Mouse (Mus musculus) left cerebral cortex, adult 8-10 months (tissue): ENCODE measurements around the gene Krtap3-1. TPM values are rescaled to one million over a fixed set of nuclear protein-coding genes. Genes with fewer than 3 reads are reported as not detected.
"Not testable (repeated sequence)": the region's sequence is repeated elsewhere in the genome, so short reads cannot be mapped to it uniquely, and the experiment has no call there.

ENCODE experiments used
- DNase-seq, 2 experiments: peaks; one replicate each; pipeline ENCODE4 v3.0.0; 2022; ENCODE audit warnings: low spot score in 2 of 2
- total RNA-seq, 4 experiments: library from RNA; stranded (reverse); gene quantifications; 2 replicates each; pipeline ENCODE4 v1.2.4; 2022

Gene Krtap3-1
- not detected for total RNA-seq

DNA sequence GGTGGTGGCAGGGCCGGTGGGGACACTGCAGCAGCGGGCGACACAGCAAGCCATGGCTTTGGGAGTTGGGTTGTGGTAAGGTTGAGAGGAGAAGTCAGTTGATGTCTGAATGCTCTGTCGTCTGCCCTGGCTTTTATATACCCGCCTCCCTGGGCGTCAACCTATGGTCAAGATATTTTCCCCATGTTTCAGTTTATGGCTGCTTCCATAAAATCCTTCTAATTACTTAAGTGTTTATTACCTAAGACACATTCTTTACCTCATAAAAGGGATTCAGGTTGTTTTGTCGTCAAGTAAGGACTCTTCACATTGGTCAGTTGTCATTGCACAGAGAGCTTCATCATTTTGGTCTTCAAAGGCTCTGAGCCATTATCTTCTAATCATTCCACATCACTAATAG, at the start of gene Krtap3-1:
Gene Krtap3-1, minus strand, starts transcription at position 101 of the 400 bp plus-strand sequence.
- DNase-seq: no peak

DNA sequence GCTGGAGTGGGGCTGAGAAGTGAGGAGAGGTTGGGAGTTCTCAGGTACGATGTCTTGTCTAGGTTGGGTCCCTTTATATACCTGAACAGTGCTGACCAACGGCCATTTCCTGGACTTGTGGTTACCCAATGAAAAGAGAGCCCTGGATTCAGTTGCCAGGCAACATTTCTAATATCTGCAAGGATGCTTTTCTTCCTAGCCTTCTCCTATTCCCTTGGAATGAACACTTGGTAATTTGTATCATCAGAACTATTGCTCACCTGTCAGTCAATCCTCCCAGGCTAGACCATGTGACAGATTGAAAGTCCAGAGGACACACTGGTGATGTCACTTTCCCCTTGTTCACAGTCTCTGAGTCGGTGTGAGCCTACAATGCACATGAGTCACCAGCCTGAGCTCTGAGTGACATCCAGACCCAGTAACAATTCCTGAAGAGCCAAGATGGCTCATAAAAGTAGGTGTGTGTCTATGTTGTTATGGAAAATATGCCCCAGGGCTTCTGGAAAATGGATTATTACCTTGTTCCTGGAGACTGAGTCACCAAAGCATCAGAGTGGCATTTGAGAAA, 48.5 kb upstream of the Krtap3-1 start, which contains the start of gene Krtap2-4:
Gene Krtap2-4, minus strand, starts transcription at position 51 of the 568 bp plus-strand sequence.
- DNase-seq: no peak

DNA sequence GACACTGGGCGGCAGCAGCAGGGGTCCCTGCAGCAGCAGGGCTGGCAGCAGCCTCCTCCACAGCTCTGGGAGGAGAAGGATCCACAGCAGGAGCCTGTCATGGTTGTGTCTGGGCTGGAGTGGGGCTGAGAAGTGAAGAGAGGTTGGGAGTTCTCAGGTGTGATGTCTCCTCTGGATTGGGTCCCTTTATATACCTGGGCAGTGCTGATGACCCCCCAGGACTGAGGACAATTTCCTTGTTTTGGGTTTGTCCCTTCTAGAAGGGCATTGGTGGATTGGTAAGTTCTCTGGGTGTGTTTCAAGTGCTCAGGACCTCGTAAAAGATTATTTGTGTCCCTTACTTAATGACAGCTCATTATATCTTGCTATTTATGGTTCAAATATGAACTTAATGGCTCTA, 43.7 kb upstream of the Krtap3-1 start, which contains the start of gene Gm11937:
Gene Gm11937, minus strand, starts transcription at position 101 of the 400 bp plus-strand sequence.
- DNase-seq: not testable (repeated sequence)

DNA sequence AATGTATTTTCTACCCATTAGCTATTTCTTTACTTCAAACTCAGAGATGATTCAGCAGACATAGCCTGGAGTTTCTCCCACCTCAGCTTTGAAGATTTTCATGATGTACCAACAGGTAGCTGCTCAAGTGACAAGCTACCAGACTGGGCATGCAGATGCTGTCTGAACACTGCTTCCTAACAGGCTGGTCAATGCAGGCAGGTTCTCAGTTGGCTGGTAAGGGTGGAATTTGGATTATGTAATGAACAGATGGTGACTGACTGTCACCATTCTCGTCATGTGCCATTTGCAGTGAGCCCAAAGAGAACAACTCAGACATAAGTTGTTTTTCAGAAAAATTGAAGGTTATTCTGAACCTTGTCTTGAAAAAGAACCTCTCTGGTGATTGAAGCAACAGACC, 42.7 kb upstream of the Krtap3-1 start:
- peak in 1 of 2 experiments; percentile 64 for DNase-seq

DNA sequence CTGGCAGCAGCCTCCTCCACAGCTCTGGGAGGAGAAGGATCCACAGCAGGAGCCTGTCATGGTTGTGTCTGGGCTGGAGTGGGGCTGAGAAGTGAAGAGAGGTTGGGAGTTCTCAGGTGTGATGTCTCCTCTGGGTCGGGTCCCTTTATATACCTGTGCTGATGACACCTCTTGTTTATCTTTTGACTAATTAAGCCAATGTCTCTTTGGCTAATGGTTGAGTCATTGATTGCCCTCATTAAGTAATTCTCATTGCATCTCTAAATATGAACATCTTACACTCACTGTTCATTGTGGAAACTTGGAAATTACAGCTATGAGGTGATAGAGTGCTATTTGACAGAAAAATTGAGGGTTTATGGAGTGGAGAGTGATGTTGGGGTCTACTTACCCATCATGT, 36.8 kb upstream of the Krtap3-1 start, which contains the start of gene Gm11938:
Gene Gm11938, minus strand, starts transcription at position 101 of the 400 bp plus-strand sequence.
- not testable (repeated sequence) for DNase-seq

DNA sequence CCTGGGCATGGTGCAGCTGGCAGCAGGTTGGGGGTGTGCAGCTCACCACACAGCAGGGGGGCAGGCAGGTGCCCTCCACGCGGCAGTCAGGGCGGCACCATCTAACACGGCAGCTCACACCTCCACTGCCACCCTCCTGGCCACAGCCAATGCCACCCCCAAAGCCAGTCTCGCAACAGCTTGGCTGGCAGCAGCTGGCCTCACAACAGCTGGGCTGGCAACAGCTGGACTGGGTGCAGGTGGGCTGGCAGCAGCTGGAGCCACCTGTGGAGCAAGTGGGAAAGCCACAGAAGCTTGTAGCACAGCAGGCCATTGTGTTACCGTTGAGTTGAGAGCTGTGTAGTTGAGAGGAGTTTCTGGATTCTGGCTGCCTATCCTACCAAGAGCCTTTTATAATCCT, 31.3 kb upstream of the Krtap3-1 start, which contains the start of gene Krtap9-3:
Gene Krtap9-3, minus strand, starts transcription at position 364 of the 400 bp plus-strand sequence.
- DNase-seq: not testable (repeated sequence)

DNA sequence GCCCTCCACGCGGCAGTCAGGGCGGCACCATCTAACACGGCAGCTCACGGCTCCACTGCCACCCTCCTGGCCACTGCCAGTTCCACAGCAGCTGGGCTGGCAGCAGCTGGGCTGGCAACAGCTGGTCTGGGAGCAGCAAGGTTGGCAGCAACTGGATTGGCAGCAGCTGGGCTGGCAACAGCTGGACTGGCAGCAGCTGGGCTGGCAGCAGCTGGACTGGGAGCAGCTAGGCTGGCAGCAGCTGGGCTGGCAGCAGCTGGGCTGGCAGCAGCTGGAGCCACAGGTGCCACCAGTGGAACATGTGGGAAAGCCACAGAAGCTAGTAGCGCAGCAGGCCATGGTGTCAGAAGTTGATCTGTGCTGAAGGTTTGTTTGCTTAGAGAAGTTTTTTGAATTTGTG, 24.6 kb upstream of the Krtap3-1 start, which contains the start of gene Krtap1-3:
Gene Krtap1-3, minus strand, starts transcription at position 359 of the 400 bp plus-strand sequence.
- no peak for DNase-seq

DNA sequence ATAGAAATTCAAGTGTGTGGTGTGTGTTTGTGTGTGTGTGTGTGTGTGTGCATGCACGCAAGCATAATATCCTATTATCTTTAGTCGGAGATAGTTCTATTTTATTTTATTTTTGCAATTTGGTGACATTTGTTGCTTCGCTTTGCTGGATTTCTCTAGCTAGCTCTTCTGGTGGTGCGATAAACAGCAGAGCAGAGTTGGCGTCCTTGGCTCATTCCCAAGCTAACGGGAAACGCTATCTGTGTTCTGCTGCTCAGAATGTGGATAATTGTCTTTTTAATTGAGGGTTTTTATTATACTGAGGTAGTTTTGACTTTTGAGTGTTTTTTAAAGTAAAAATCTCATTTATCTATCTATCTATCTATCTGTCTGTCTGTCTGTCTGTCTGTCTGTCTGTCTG, 18.7 kb upstream of the Krtap3-1 start:
- DNase-seq: no peak

DNA sequence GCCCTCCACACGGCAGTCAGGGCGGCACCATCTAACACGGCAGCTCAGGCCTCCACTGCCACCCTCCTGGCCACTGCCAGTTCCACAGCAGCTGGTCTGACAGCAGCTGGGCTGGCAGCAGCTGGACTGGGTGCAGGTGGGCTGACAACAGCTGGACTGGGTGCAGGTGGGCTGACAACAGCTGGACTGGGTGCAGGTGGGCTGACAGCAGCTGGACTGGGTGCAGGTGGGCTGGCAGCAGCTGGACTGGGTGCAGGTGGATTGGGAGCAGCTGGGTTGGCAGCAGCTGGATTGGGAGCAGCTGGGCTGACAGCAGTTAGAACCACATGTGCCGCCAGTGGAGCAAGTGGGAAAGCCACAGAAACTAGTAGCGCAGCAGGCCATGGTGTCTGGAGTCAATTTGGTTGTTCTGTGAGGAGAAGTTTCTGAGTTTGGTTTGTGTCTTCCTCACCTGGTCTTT, 16.8 kb upstream of the Krtap3-1 start, which contains the start of gene Krtap1-4:
Gene Krtap1-4, minus strand, starts transcription at position 410 of the 460 bp plus-strand sequence.
- no peak for DNase-seq

DNA sequence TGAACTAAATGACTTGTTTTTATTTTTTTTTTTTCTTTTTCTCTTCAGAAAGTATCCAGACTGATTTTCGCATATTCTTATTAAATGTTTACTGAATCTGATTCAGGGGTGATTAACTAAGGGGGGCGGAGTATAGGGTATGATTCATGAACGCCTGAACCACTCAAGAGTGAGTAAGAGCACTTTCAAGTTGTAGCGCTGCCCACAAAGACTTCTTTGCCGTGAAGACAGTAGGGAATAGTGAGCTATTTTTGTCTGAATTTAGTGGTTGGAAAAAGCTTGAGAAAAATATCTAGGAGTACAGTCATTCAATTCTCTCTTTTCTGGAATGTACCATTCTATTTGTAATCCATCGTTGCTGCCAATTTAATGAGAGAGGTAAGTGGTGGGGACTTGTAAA, 15.1 kb upstream of the Krtap3-1 start:
- DNase-seq: peak in 1 of 2 experiments; percentile 15

DNA sequence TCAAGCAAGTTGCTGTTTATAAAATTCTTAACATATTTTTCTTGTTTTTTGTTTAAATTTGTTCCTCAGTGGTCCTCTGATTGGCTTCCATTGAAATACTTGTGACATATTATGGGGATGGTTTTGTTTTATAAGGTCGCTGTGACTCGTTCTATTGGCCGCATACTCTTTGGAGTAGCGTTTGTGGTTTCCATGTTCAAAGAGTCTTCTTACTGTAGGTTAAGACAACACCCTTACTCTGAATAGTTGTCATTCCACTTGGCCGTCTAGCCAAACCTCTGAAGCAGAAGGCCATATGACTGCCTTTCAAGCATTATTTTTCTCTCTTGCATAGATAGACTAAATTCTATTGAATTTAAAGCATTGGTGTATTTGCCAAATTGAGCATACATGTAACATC, 14.6 kb upstream of the Krtap3-1 start:
- DNase-seq: no peak

DNA sequence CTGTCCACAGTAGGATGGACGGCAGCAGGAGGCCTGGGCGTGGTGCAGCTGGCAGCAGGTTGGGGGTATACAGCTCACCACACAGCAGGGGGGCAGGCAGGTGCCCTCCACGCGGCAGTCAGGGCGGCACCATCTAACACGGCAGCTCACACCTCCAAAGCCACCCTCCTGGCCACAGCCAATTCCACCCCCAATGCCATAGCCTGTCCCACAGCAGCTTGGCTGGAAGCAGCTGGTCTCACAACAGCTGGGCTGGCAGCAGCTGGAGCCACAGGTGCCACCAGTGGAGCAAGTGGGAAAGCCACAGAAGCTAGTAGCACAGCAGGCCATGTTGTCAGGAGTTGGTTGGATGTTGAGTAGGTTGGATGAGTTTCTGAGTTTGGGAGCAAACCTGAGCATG, 14.2 kb upstream of the Krtap3-1 start, which contains the start of gene Krtap1-5:
Gene Krtap1-5, minus strand, starts transcription at position 381 of the 400 bp plus-strand sequence.
- no peak for DNase-seq

DNA sequence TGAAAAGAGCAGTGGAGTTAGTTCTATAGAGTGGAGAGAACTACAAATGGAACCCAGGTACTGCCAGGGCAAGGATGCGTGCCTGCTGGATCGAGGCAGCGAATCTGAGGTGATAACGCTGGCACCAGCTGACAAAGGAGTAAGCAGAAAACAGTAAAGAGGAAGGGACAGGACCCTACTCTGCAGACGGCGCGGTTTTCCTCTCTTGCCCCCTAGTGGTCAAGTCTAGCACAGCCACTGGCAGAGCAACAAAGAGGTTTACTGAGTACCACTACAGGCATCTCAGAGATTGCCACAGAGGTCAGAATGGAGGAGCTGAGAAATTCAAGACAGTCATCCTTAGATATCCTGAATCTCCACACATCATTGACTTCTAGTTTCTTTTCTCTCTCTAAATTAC, 7.7 kb upstream of the Krtap3-1 start:
- DNase-seq: peak in 1 of 2 experiments; percentile 37

DNA sequence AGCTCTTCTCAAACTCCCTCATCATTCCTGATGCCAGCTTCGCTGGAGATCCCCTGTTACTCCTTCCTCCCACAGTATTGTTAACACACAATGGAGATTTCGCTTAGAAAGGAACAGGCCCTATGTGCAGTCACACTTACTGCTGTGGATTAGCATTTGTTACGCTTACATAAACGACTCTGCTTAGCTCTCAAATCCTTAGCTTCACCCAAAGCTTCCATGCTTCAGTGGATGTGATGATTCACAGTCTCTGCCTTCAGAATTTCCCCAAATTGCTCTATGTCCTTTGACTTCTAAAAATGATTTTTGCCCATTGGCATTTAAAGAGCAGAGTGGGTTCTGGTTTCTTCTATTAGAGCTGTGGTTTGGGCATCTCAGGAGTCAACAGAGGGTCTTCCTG, 6.7 kb upstream of the Krtap3-1 start:
- DNase-seq: no peak

DNA sequence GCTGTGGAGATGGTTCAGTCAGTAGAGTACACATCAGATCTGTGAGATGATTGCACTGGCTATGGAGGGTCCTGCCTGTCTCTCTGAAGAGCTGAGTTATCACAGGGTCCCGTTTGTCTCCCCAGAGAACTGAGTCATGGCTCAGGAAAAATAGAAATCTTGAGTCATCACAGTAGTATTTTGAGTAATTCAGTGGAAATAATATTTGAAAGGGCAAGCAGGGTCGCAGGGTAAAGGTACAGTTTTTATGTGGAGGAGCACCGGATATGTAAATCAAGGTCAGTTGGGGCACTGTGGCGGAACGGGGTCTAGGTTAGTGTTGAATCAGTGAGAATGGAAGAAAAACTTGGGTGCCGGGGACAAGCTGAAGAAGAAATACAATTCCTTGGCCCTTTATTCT, 3.9 kb downstream of the Krtap3-1 start:
- DNase-seq: no peak

DNA sequence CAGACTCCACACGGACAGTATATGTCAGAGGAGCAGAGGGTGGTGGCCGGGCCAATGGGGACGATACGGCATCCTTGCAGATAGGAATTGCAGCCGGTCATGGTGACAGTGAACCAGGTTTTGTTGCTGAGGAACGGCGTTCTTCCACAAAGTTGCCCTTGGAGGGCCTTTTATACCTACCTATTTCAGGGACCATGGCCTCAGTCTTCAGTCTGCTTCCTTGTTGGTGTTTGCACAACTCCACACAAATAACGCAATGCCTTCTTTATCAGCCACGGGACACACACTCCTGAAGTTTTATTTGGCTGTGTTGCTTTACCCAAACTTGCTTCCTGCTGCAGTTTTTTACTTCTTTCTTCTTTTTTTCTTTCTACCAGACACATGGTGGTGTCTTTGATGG, 7.1 kb downstream of the Krtap3-1 start, which contains the start of gene Gm11939:
Gene Gm11939, minus strand, starts transcription at position 101 of the 400 bp plus-strand sequence.
- no peak for DNase-seq

DNA sequence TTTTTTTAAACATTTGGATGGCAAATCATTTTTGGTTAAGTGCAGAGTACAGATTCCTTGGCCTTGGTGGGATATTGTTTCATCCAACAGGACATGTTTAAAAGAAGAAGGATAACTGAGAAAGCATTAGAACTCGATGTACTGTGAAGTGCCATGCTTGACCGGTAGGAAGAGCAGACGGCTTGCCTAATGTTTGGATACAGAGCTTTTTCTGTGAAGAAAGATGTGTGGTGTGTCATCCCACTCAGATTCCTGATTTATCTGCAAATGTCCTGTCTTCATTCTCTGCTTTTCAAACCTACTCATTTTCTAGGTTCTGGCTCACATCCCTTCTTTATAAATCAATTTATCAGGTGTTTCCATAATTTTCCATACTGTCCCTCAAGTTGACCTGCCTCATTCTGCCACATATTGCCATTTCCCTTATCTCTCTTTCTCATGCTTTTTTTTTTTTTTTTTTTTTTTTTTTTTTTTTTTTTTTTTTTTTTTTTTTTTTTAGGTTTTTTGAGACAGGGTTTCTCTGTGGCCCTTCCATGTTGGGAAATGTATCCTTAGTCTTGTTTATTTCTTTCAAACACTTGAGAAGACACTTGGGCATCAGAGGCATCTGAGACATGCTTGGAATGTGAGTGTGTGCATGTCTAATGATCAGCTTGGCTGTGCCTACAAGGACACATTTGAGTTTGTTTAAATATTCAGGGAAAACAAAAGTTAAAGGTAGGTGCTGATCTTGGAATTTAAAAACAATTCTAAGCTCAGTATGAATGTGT, 8.3 kb downstream of the Krtap3-1 start:
- DNase-seq: no peak

DNA sequence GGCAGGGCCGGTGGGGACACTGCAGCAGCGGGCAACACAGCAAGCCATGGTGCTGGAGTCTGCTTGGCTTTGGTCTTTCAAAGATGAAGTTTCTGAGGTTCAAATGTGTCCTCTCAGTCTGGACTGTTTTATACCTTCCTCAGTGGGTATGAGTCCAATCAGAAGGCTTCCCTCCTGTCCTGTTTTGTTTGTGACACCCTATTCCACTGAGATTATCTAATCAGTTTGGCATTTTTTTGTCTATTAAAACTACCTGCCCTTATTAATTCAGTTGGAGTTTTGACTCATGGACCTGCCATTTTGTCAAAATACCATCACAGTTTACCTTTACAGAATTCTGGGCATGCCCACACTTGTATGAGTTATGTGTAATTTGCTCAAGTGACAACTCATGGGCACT, 9.7 kb downstream of the Krtap3-1 start, which contains the start of gene Krtap3-2:
Gene Krtap3-2, minus strand, starts transcription at position 101 of the 400 bp plus-strand sequence.
- DNase-seq: no peak

DNA sequence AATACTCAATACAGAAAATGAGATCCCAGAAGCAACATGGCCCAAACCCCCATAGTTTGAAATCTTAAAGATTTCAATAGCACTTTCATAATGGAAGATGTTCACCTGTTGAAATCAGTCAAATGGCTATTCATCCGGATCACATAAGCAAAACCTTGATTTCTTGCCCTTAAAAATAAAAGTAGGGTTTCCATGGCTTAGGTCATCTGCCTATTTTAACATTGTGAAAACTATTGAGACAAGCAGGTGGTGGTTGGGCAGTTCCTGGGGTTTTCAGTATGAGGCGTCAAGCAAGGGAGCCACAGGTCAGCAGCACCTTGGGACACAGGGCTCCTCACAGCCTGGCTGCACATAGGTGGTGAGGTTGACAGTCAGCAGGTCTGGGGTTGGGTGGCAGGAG, 10.2 kb downstream of the Krtap3-1 start:
- DNase-seq: no peak

DNA sequence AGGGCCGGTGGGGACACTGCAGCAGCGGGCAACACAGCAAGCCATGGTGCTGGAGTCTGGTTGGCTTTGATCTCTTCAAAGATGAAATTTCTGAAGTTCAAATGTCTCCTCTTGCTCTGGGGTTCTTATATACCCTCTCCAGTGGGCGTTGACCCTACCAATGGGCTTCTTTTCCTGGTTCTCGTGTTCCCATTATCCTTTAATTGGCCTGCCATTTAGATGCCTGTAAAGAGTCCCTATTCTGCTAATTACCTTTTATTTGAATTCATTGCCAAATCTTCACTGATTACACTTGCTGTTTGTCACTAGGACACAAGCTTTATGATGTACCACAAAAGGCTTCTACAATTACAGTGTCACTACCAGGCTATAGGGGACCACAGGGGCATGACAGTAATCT, 15.7 kb downstream of the Krtap3-1 start, which contains the start of gene Krtap3-3:
Gene Krtap3-3, minus strand, starts transcription at position 101 of the 400 bp plus-strand sequence.
- no peak for DNase-seq

DNA sequence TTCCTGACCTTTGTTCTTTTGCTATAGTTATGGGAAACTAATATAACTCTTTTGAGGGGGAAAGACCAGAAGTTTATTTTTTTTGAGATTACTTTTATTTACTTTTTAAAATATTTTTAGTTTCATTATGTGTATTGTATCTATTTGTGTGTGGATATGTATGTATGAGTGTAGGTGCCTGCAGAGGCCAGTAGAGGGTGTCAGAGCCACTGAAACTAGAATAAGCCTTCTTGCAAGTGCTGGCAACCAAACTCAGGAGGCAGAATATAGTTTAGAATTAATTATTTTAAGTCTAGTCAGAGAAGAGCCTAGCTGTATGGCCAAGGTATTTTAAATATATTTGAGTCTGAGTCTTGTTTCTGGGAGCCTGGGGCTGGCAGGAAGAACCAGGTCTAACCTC, 18.5 kb downstream of the Krtap3-1 start:
- DNase-seq: no peak

DNA sequence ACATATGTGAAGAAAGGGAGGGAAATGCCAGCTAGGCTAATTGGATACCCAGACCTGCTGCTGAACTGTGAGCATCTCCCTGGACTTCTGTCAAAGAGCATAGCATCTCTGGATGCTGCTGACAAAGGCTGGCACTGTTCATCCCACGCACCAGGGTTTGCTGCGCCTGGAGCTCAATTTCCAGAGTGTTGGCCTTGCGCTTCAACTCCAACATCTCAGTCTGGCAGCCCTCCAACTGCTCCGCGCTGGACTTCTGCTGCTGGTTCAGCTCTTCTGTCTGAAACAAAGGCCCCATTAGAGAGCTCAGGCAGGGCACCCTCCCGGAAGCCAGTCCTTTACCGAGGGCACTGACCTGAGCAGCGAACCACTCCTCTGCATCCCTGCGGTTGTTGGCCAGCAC, 26.7 kb downstream of the Krtap3-1 start:
- DNase-seq: peak; percentile 17 to 52
